Mouse (Mus musculus): ENCODE results near the gene Odf3l1.

The Odf3l1 gene

DNA sequence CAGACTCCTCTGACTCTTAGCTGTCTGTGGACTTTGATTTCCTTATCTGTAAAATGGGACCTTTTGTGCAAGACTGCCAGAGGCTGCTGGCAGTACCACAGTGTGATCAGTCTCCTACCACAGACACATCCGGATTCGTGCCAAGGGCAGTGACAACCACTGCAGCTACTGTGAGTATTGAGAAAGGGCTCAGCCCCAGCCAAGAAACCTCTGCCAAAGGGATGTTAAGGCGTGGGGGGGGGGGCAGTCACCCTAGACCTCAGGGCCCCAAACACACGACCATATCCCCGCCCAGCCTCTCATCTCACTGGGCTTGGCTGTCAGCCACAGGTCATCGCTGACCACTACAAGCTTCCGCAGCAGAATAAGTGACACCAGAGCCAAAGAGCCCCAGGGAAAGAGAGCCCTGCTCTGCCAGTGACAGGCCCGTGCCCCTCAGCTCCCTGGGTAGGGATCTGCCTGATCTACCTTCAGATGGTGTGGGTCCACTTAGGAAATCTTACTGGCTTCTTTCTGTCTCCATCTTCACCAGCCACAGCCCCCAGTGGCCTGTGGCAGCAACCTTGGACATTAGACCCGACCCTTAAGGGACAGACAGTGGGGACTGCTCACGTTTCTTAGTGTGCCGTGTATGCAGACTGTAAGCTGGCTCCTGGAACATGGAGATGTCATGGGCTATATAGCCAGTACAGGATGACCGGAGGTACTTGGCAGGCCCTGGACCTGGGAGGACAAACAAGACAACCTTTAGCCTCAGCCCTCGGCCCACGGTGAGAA is 14.2 kb downstream of the Odf3l1 start:
- H3K9me3 ChIP-seq (ENCODE audit: low read length) = no peaks in the 10 kb centered on the region
- H3K4me3 ChIP-seq (replicated peaks; ENCODE audit: low read length) = no peak overlapping the region
- TF ChIP-seq CTCF (conservative IDR thresholded peaks at IDR 0.05; ENCODE audit: low read length) = no peak
- TF ChIP-seq NANOG (IDR thresholded peaks at IDR 0.05; ENCODE audit: borderline replicate concordance, low read length) = no peak
- TF ChIP-seq POU5F1 (IDR thresholded peaks at IDR 0.05; ENCODE audit: borderline replicate concordance, low read length) = no peak
- H3K4me1 ChIP-seq (replicated peaks; ENCODE audit: low read depth, low read length) = no peaks in the 10 kb centered on the region
- peaks cover 7% of the 10 kb centered on the region; the same call in 1 of the 2 replicates for H3K27me3 ChIP-seq (ENCODE audit: insufficient read depth, low read length)
- no peaks in the 10 kb centered on the region for H3K36me3 ChIP-seq (ENCODE audit: insufficient read depth, low read length)

DNA sequence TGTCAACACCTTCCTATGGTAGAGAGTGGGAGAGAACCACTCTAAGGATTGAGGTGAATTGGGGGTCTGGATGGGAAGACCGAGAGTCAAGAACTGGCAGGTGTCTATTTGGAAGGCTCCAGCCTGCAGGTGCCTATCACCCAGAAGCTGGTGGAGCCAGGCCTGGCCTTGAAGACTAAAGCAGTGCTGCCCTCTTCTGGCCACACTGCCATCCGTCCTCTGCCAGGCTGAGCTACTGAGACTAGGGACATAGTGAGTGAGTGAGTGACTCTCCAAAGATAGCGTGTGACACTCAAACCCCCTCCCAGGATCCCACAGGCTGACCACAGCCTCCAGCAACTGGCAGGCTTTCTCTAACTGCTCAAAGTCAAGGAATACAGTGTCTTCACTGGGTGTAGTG is 17.0 kb downstream of the Odf3l1 start:
- H3K4me3 ChIP-seq (replicated peaks; ENCODE audit: low read length) = no peak overlapping the region
- peaks cover 22% of the 10 kb centered on the region for H3K27me3 ChIP-seq (ENCODE audit: insufficient read depth, low read length)
- H3K9me3 ChIP-seq (ENCODE audit: low read length) = no peaks in the 10 kb centered on the region
- H3K36me3 ChIP-seq (ENCODE audit: insufficient read depth, low read length) = no peaks in the 10 kb centered on the region
- 0 out of 2 replicates have a peak, but pooled peaks cover 4% of the 10 kb centered on the region for H3K4me1 ChIP-seq (replicated peaks; ENCODE audit: low read depth, low read length)
- peak; percentile 71 for TF ChIP-seq CTCF (conservative IDR thresholded peaks at IDR 0.05; ENCODE audit: low read length)
- no peak for TF ChIP-seq NANOG (IDR thresholded peaks at IDR 0.05; ENCODE audit: borderline replicate concordance, low read length)

DNA sequence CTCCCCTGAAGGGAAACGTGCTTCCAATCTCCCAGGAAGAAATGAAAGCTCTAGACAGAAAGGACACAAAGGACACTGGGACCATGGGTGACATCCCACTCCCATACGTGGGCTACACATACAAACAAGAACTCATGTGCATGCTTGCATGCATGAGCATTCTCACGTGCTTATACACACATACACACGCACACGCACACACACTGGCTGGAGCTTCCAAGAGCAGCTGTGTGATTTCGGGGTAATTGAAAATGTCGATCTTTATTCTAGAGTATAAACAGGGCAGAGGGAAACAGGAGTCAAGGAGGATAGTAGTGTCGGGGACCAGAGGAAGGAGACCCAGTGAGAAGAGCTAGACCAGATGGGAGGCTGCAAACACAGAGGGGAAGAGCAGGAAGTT is 19.8 kb downstream of the Odf3l1 start:
- Histone ChIP-seq H3K9me3 (ENCODE audit: low read length) (no peaks in the 10 kb centered on the region), H3K4me1 (replicated peaks; ENCODE audit: low read depth, low read length) (0 out of 2 replicates have a peak, but pooled peaks cover 4% of the 10 kb centered on the region), H3K27me3 (ENCODE audit: insufficient read depth, low read length) (peaks cover 30% of the 10 kb centered on the region), H3K4me3 (replicated peaks; ENCODE audit: low read length) (no peak overlapping the region), H3K36me3 (ENCODE audit: insufficient read depth, low read length) (no peaks in the 10 kb centered on the region)
- no peak for TF ChIP-seq CTCF (conservative IDR thresholded peaks at IDR 0.05; ENCODE audit: low read length)
- TF ChIP-seq POU5F1 (IDR thresholded peaks at IDR 0.05; ENCODE audit: borderline replicate concordance, low read length) = no peak
- TF ChIP-seq NANOG (IDR thresholded peaks at IDR 0.05; ENCODE audit: borderline replicate concordance, low read length) = no peak

DNA sequence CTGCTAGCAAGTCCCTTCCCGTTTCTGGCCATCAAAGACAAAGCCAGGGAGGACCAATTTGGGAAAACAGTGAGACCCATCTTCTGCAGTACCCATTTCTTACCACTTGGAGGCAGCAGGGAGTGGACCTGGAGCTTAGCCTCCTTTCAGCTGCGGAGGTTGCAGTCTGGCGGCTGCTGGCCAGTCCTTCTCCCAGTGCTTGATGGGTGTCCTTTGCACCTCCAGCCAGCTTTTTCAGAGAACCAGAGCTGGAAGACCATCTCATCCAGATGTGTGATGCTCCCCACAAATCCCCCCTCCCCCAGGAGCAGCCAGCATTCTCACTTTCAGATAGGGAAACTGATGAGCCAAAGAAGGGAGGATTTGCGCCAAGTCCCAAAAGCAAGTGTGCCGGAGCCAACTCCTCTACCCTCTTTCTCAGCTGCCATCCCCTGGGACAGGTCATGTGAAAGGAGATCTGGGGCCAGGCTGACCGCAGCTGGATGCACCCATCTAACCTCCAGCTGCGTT is 20.7 kb downstream of the Odf3l1 start:
- Histone ChIP-seq H3K36me3 (ENCODE audit: insufficient read depth, low read length) (no peaks in the 10 kb centered on the region), H3K27me3 (ENCODE audit: insufficient read depth, low read length) (peaks cover 37% of the 10 kb centered on the region), H3K4me1 (replicated peaks; ENCODE audit: low read depth, low read length) (0 out of 2 replicates have a peak, but pooled peaks cover 4% of the 10 kb centered on the region), H3K4me3 (replicated peaks; ENCODE audit: low read length) (no peak overlapping the region), H3K9me3 (ENCODE audit: low read length) (no peaks in the 10 kb centered on the region)
- TF ChIP-seq CTCF (conservative IDR thresholded peaks at IDR 0.05; ENCODE audit: low read length) = peak; percentile 96
- TF ChIP-seq POU5F1 (IDR thresholded peaks at IDR 0.05; ENCODE audit: borderline replicate concordance, low read length) = no peak

DNA sequence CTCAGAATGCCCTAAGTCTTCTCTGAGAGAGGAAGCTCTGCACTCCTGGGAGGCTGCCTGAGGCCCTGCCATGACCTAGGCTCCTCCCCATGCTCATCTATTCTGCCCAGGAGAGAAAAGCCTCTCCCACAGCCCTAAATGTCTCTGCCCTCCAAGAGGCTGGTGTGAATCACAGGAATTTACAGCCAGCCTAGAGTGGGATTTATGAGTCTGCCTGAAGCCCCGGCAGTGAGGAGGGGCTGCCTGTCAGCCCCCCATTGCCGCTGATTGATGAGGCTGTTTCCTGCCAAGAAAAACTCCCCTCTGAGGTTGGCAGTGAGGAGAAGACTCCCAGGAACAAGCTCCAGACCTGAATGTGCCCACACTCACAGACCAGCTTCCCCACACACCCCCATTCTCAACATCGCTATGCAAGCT is 22.2 kb downstream of the Odf3l1 start:
- no peaks in the 10 kb centered on the region for H3K36me3 ChIP-seq (ENCODE audit: insufficient read depth, low read length)
- no peaks in the 10 kb centered on the region for H3K9me3 ChIP-seq (ENCODE audit: low read length)
- no peak for TF ChIP-seq POU5F1 (IDR thresholded peaks at IDR 0.05; ENCODE audit: borderline replicate concordance, low read length)
- no peak for TF ChIP-seq CTCF (conservative IDR thresholded peaks at IDR 0.05; ENCODE audit: low read length)
- peaks cover 42% of the 10 kb centered on the region for H3K27me3 ChIP-seq (ENCODE audit: insufficient read depth, low read length)
- peaks cover 9% of the 10 kb centered on the region; the same call in 1 of the 2 replicates for H3K4me1 ChIP-seq (replicated peaks; ENCODE audit: low read depth, low read length)
- no peak overlapping the region for H3K4me3 ChIP-seq (replicated peaks; ENCODE audit: low read length)

DNA sequence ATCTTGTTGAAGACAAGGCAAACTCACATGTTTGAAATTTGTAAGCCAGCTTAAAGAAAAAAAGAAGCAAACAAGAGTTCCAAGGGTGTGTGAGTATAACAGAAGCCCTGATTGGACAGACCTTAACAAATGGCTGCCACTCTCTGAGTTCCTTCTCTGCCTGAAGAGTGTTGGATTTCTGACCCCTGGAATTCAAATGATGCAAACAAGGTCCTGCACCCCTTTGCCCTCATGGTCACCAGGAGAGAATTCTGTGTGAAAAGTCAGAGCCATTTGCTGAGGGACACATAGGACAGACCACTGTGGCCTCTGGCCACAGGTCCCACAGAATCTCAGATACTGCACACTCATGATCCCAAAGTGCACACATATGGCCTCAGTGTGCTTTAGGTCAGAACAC is 22.6 kb downstream of the Odf3l1 start:
- Histone ChIP-seq H3K9me3 (ENCODE audit: low read length) (no peaks in the 10 kb centered on the region), H3K27me3 (ENCODE audit: insufficient read depth, low read length) (peaks cover 42% of the 10 kb centered on the region), H3K4me3 (replicated peaks; ENCODE audit: low read length) (no peak overlapping the region), H3K36me3 (ENCODE audit: insufficient read depth, low read length) (no peaks in the 10 kb centered on the region), H3K4me1 (replicated peaks; ENCODE audit: low read depth, low read length) (peaks cover 9% of the 10 kb centered on the region; the same call in 1 of the 2 replicates)
- TF ChIP-seq NANOG (IDR thresholded peaks at IDR 0.05; ENCODE audit: borderline replicate concordance, low read length) (no peak), POU5F1 (IDR thresholded peaks at IDR 0.05; ENCODE audit: borderline replicate concordance, low read length) (no peak), CTCF (conservative IDR thresholded peaks at IDR 0.05; ENCODE audit: low read length) (no peak)

DNA sequence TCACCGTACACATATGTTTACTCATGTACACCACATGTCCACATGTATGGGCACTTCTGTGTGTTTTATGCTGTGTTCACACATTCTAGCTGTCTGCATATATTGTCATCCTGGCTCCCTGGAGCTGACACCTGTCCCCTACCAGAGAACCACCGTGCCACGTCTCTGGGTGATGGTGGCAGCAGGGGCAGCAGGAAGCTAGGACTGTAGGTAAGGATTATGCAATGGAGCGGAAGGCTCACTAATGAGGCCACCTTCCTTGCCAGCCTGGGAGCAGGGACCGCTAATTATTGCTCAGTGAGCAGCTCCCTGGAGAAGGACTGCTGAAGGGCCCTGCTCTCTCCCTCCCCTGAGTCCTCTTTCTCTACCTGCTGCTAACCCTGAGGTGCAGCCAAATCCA is 23.8 kb downstream of the Odf3l1 start:
- H3K27me3 ChIP-seq (ENCODE audit: insufficient read depth, low read length) = peaks cover 45% of the 10 kb centered on the region
- TF ChIP-seq NANOG (IDR thresholded peaks at IDR 0.05; ENCODE audit: borderline replicate concordance, low read length) (no peak), POU5F1 (IDR thresholded peaks at IDR 0.05; ENCODE audit: borderline replicate concordance, low read length) (no peak), CTCF (conservative IDR thresholded peaks at IDR 0.05; ENCODE audit: low read length) (no peak)
- no peaks in the 10 kb centered on the region for H3K36me3 ChIP-seq (ENCODE audit: insufficient read depth, low read length)
- H3K4me3 ChIP-seq (replicated peaks; ENCODE audit: low read length) = no peak overlapping the region
- H3K4me1 ChIP-seq (replicated peaks; ENCODE audit: low read depth, low read length) = peaks cover 9% of the 10 kb centered on the region; the same call in 1 of the 2 replicates
- no peaks in the 10 kb centered on the region for H3K9me3 ChIP-seq (ENCODE audit: low read length)

DNA sequence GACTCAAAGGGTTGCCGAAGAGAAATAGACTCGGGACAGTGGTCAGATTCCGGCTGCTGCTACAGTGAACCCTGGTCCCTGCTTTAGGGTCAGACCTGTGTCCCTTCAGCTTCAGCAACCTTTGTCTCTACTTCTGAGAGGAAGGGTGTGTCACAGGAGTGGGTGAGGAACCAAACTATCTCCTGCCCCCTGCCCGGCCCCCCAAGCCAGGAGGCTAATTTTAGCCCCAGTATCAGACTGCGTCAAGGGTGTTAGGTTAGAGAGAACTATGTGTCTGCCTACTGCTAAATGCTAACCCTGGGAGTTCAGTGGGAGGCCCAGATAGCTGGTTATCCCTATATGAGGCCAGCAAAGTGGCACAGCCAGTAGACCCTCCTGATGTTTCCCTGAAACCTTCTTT is 29.3 kb downstream of the Odf3l1 start:
- H3K4me1 ChIP-seq (replicated peaks; ENCODE audit: low read depth, low read length) = peaks cover 35% of the 10 kb centered on the region
- no peaks in the 10 kb centered on the region for H3K36me3 ChIP-seq (ENCODE audit: insufficient read depth, low read length)
- H3K9me3 ChIP-seq (ENCODE audit: low read length) = no peaks in the 10 kb centered on the region
- no peak for TF ChIP-seq CTCF (conservative IDR thresholded peaks at IDR 0.05; ENCODE audit: low read length)
- no peak for TF ChIP-seq POU5F1 (IDR thresholded peaks at IDR 0.05; ENCODE audit: borderline replicate concordance, low read length)
- peaks cover 47% of the 10 kb centered on the region for H3K27me3 ChIP-seq (ENCODE audit: insufficient read depth, low read length)
- H3K4me3 ChIP-seq (replicated peaks; ENCODE audit: low read length) = no peak overlapping the region

- H3K27me3 ChIP-seq (ENCODE audit: insufficient read depth, low read length) = peaks cover 45% of the 10 kb centered on the region
These were observed 31.6 kb downstream of the Odf3l1 start for GRCm38 (mm10) chr9:56832900-56833299.

More at GRCm38 (mm10) chr9:56832900-56833299, 31.6 kb downstream of the Odf3l1 start:
- TF ChIP-seq CTCF (conservative IDR thresholded peaks at IDR 0.05; ENCODE audit: low read length) = no peak
- no peaks in the 10 kb centered on the region for H3K9me3 ChIP-seq (ENCODE audit: low read length)
- peaks cover 41% of the 10 kb centered on the region for H3K4me1 ChIP-seq (replicated peaks; ENCODE audit: low read depth, low read length)
- no peaks in the 10 kb centered on the region for H3K36me3 ChIP-seq (ENCODE audit: insufficient read depth, low read length)
- no peak overlapping the region for H3K4me3 ChIP-seq (replicated peaks; ENCODE audit: low read length)
